Mouse (Mus musculus): ENCODE data around the gene Nuak2.

- TF ChIP-seq POLR2A (IDR thresholded peaks at IDR 0.05; ENCODE audit: borderline replicate concordance, insufficient read depth, low read length) (no peak), CTCF (IDR thresholded peaks at IDR 0.05; ENCODE audit: borderline replicate concordance, insufficient read depth, low read depth, low read length) (no peak)
Observed at GRCm38 (mm10) chr1:132346134-132346851, 30.4 kb downstream of the Nuak2 start.

All from cerebellum, adult 2 months (tissue).